Comparison of ENCODE assay signal across 20 mouse cellular contexts in genomic region chr5:118165462-118165861, GRCm38 (mm10). TPM values are rescaled to one million over a fixed set of nuclear protein-coding genes. Genes with fewer than 3 reads are reported as not detected.
A peak's percentile ranks its signal among the peaks of the same experiment; 100 is the strongest.
DNase-seq lines count a peak whose midpoint lies in the region; ATAC-seq and TF ChIP-seq lines count a peak whose summit lies in the region.
"Had no signal": no experiment of that assay in that cellular context is flagged by ENCODE, and none has a peak within 500 bp of the region (broad histone marks: within the 10 kb centered on the region; RNA-seq: fewer than 3 reads in every experiment).

No protein-coding gene starts in this region.

- no peak overlapping the region for H3K4me2 ChIP-seq in intestine, postnatal 0 days (replicated peaks; ENCODE audit: low read depth)
- no peak overlapping the region for H3K4me2 ChIP-seq in intestine, embryonic 16.5 days (ENCODE audit: low read depth, low read length)
- H3K4me2 ChIP-seq in lung, postnatal 0 days (replicated peaks; ENCODE audit: low read depth, low read length), result no peak overlapping the region
- H3K4me2 ChIP-seq: heart, embryonic 13.5 days; limb, embryonic 12.5 days; liver, embryonic 15.5 days; neural tube, embryonic 12.5 days had no signal

- no peaks in the 10 kb centered on the region for H3K4me1 ChIP-seq in intestine, postnatal 0 days (replicated peaks; ENCODE audit: control insufficient read depth, insufficient read depth, low read length)
- 0 out of 2 replicates have a peak, but pooled peaks cover 12% of the 10 kb centered on the region for H3K4me1 ChIP-seq in intestine, embryonic 16.5 days (ENCODE audit: control insufficient read depth, insufficient read depth, low read length)
- no peaks in the 10 kb centered on the region for H3K4me1 ChIP-seq in lung, postnatal 0 days (ENCODE audit: insufficient read depth, low read depth, low read length)
- H3K4me1 ChIP-seq: liver, embryonic 15.5 days had no signal

- DNase-seq in lung, postnatal 0 days (ENCODE audit: low spot score), result no peak
- no peak for DNase-seq in lung, postnatal 4 days
- peak; percentile 26 for DNase-seq in NIH3T3 (ENCODE audit: low read depth)
- DNase-seq in embryo, embryonic 11 days, result no peak
- DNase-seq in yolk sac, embryonic 10.5 days (ENCODE audit: low spot score), result no peak
- DNase-seq: adrenal gland, postnatal 10 days; cerebellum, postnatal 10 days; heart, postnatal 4 days; kidney, adult 2 months; kidney, postnatal 14 days; layer of hippocampus, adult 9-11 months; lung, postnatal 14 days; right cerebral cortex, postnatal 4 days had no signal

- TF ChIP-seq CTCF in intestine, postnatal 0 days (IDR thresholded peaks at IDR 0.05; ENCODE audit: low read depth), result peak; percentile 50
- TF ChIP-seq CTCF in lung, postnatal 0 days (IDR thresholded peaks at IDR 0.05), result peak; percentile 61

- TF ChIP-seq EP300 in lung, postnatal 0 days (IDR thresholded peaks at IDR 0.05), result no peak

- peaks cover 52% of the 10 kb centered on the region for H3K27me3 ChIP-seq in intestine, postnatal 0 days (replicated peaks; ENCODE audit: control insufficient read depth, insufficient read depth, low read length)
- peaks cover 50% of the 10 kb centered on the region for H3K27me3 ChIP-seq in intestine, embryonic 16.5 days (replicated peaks; ENCODE audit: control insufficient read depth, insufficient read depth, low read length)
- H3K27me3 ChIP-seq in lung, postnatal 0 days (replicated peaks; ENCODE audit: insufficient read depth, low read length), result peaks cover 28% of the 10 kb centered on the region

- no peaks in the 10 kb centered on the region for H3K36me3 ChIP-seq in intestine, postnatal 0 days (ENCODE audit: control insufficient read depth, insufficient read depth)
- H3K36me3 ChIP-seq in intestine, embryonic 16.5 days (ENCODE audit: control insufficient read depth, insufficient read depth, low read length), result no peaks in the 10 kb centered on the region
- no peaks in the 10 kb centered on the region for H3K36me3 ChIP-seq in lung, postnatal 0 days (ENCODE audit: insufficient read depth, low read length)
- H3K36me3 ChIP-seq: heart, embryonic 13.5 days; limb, embryonic 12.5 days; liver, embryonic 15.5 days; neural tube, embryonic 12.5 days had no signal

- H3K9ac ChIP-seq in intestine, postnatal 0 days (ENCODE audit: low read depth, low read length), result no peak overlapping the region
- H3K9ac ChIP-seq in intestine, embryonic 16.5 days (ENCODE audit: low read depth, low read length), result no peak overlapping the region
- H3K9ac ChIP-seq in lung, postnatal 0 days (replicated peaks; ENCODE audit: low read depth), result no peak overlapping the region
- H3K9ac ChIP-seq: heart, embryonic 13.5 days; limb, embryonic 12.5 days; liver, embryonic 15.5 days; neural tube, embryonic 12.5 days had no signal

- no peaks in the 10 kb centered on the region for H3K9me3 ChIP-seq in intestine, postnatal 0 days (ENCODE audit: control insufficient read depth)
- H3K9me3 ChIP-seq in intestine, embryonic 16.5 days (ENCODE audit: control insufficient read depth, low read length), result no peaks in the 10 kb centered on the region
- no peaks in the 10 kb centered on the region for H3K9me3 ChIP-seq in lung, postnatal 0 days (ENCODE audit: low read length)
- H3K9me3 ChIP-seq: heart, embryonic 13.5 days; limb, embryonic 12.5 days; liver, embryonic 15.5 days; neural tube, embryonic 12.5 days had no signal

- no peak overlapping the region for H3K27ac ChIP-seq in intestine, postnatal 0 days (ENCODE audit: low read depth, low read length)
- no peak overlapping the region for H3K27ac ChIP-seq in intestine, embryonic 16.5 days (ENCODE audit: low read length)
- H3K27ac ChIP-seq in lung, postnatal 0 days (ENCODE audit: low read length), result no peak overlapping the region
- H3K27ac ChIP-seq: heart, embryonic 13.5 days; limb, embryonic 12.5 days; liver, embryonic 15.5 days; neural tube, embryonic 12.5 days had no signal

- no peak for ATAC-seq in intestine, postnatal 0 days
- no peak for ATAC-seq in intestine, embryonic 16.5 days
- ATAC-seq in lung, postnatal 0 days, result no peak
- ATAC-seq: hindbrain, embryonic 16.5 days had no signal

- H3K4me3 ChIP-seq in intestine, postnatal 0 days (ENCODE audit: low read depth, low read length), result no peak overlapping the region
- no peak overlapping the region for H3K4me3 ChIP-seq in intestine, embryonic 16.5 days (ENCODE audit: low read length)
- no peak overlapping the region for H3K4me3 ChIP-seq in lung, postnatal 0 days (ENCODE audit: low read depth, low read length)
- H3K4me3 ChIP-seq: heart, embryonic 13.5 days; limb, embryonic 12.5 days; liver, embryonic 15.5 days; neural tube, embryonic 12.5 days had no signal

RNA-seq across cellular contexts. Expression of gene Hrk, which starts 1.0 kb away (rescaled TPM):
- 0.08 and 0.09 TPM in 2 replicates for polyA plus RNA-seq in intestine, postnatal 0 days (2015; fragmentation: Nextera tagmentation; extraction: Ambion mirVana)
- polyA plus RNA-seq in intestine, embryonic 16.5 days (2015; fragmentation: Nextera tagmentation; extraction: Ambion mirVana), result 0.12 and 0.21 TPM in 2 replicates
- 0.33 and 0.40 TPM in 2 replicates for polyA plus RNA-seq in lung, postnatal 0 days (2015; fragmentation: Nextera tagmentation; extraction: Ambion mirVana)
- polyA plus RNA-seq: heart, embryonic 13.5 days; liver, embryonic 15.5 days had no signal

RNA-seq across cellular contexts. Expression of gene Fbxw8, which starts 10.2 kb away (rescaled TPM):
- 10.1 and 10.8 TPM in 2 replicates for polyA plus RNA-seq in intestine, postnatal 0 days (2015; fragmentation: Nextera tagmentation; extraction: Ambion mirVana)
- 16.0 and 17.8 TPM in 2 replicates for polyA plus RNA-seq in intestine, embryonic 16.5 days (2015; fragmentation: Nextera tagmentation; extraction: Ambion mirVana)
- 27.9 and 31.0 TPM in 2 replicates for polyA plus RNA-seq in lung, postnatal 0 days (2015; fragmentation: Nextera tagmentation; extraction: Ambion mirVana)
